Mouse (Mus musculus): ENCODE data around the gene Acbd4.

The Acbd4 gene

GRCm38 (mm10) chr11:103081631-103082030 lies 19.9 kb upstream of the Acbd4 start:
- DNase-seq (ENCODE audit: inconsistent ontology term), result no peak

- DNase-seq (ENCODE audit: inconsistent ontology term), result no peak
These were observed 8.2 kb upstream of the Acbd4 start for GRCm38 (mm10) chr11:103093306-103093705.

- peak; percentile 97 for DNase-seq (ENCODE audit: inconsistent ontology term)
These were observed 7.3 kb upstream of the Acbd4 start for GRCm38 (mm10) chr11:103093862-103094833.

GRCm38 (mm10) chr11:103095107-103095670 lies 6.3 kb upstream of the Acbd4 start:
- DNase-seq (ENCODE audit: inconsistent ontology term), result no peak

GRCm38 (mm10) chr11:103095801-103096200 lies 5.7 kb upstream of the Acbd4 start:
- DNase-seq (ENCODE audit: inconsistent ontology term), result no peak

- peak; percentile 59 for DNase-seq (ENCODE audit: inconsistent ontology term)
These were observed 4.2 kb upstream of the Acbd4 start for GRCm38 (mm10) chr11:103096979-103097894.

GRCm38 (mm10) chr11:103098531-103099190 lies 2.8 kb upstream of the Acbd4 start:
- DNase-seq (ENCODE audit: inconsistent ontology term), result no peak

GRCm38 (mm10) chr11:103099352-103099940 lies 2.0 kb upstream of the Acbd4 start:
- no peak for DNase-seq (ENCODE audit: inconsistent ontology term)

- no peak for DNase-seq (ENCODE audit: inconsistent ontology term)
These were observed 1.1 kb upstream of the Acbd4 start for GRCm38 (mm10) chr11:103100361-103100760.

GRCm38 (mm10) chr11:103101866-103102501 lies 502 bp downstream of the Acbd4 start:
- DNase-seq (ENCODE audit: inconsistent ontology term), result peak; percentile 82

GRCm38 (mm10) chr11:103102725-103103349 lies 1.4 kb downstream of the Acbd4 start:
- DNase-seq (ENCODE audit: inconsistent ontology term), result peak; percentile 98

GRCm38 (mm10) chr11:103103621-103104020 lies 2.1 kb downstream of the Acbd4 start:
- DNase-seq (ENCODE audit: inconsistent ontology term), result no peak

- no peak for DNase-seq (ENCODE audit: inconsistent ontology term)
These were observed 3.0 kb downstream of the Acbd4 start for GRCm38 (mm10) chr11:103104469-103104868.

GRCm38 (mm10) chr11:103105180-103105725 lies 3.8 kb downstream of the Acbd4 start:
- DNase-seq (ENCODE audit: inconsistent ontology term), result no peak

- DNase-seq (ENCODE audit: inconsistent ontology term), result no peak
These were observed 4.3 kb downstream of the Acbd4 start for GRCm38 (mm10) chr11:103105810-103106209.

- DNase-seq (ENCODE audit: inconsistent ontology term), result no peak
These were observed 4.9 kb downstream of the Acbd4 start for GRCm38 (mm10) chr11:103106386-103106785.

GRCm38 (mm10) chr11:103111301-103111700 lies 9.8 kb downstream of the Acbd4 start:
- no peak for DNase-seq (ENCODE audit: inconsistent ontology term)

- no peak for DNase-seq (ENCODE audit: inconsistent ontology term)
These were observed 10.5 kb downstream of the Acbd4 start for GRCm38 (mm10) chr11:103111881-103112551.

GRCm38 (mm10) chr11:103112552-103112912 lies 11.1 kb downstream of the Acbd4 start:
- DNase-seq (ENCODE audit: inconsistent ontology term), result no peak

Data from Muller cell, postnatal 12 days (primary cell).